Mouse (Mus musculus) cerebellum, postnatal 25 days (tissue): ENCODE measurements around the gene Msi2.

Source experiments
- DNase-seq, 2 experiments: peaks; one replicate each; pipeline ENCODE4 v3.0.0; 2021; ENCODE audit warnings: mixed read lengths in 2 of 2

Msi2 gene

DNA sequence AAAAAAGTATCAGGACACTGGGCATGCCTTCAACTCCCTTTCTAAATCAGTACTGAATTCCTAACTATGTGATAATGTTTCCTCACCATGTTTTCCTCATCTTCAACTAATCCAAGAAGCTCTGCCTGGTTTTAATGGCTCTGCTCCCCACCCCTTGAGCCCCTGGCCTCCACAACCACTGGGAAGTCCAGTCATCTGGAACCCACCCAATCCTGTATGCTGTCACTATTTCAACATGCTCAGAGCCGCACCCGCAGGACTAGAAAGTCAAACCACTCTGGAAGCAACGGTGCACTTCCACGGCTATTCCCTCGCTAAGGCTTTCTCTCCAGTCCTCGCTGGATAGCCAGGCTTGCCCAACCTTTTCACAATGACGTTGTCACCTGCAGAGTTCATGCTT lies 106.2 kb downstream of the Msi2 start:
- DNase-seq: no peak

DNA sequence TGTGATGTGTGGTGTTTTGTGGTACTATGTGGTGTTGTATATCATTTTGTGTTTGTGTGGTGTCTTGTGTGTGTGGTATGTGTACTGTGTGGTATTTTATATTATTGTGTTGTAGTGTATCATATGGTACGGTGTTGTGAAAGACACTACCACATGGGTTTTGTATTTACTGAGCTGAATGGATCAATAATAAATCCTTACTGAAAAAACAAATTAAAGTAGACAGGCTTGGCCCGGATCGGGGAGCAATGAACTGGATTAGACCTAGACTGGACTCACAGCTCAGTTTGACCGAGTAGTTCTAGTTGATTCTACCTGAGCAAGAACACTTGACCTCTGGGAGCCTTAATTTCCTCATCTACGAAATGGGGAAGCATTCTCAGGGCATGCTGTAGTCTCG lies 107.5 kb downstream of the Msi2 start:
- DNase-seq: no peak

DNA sequence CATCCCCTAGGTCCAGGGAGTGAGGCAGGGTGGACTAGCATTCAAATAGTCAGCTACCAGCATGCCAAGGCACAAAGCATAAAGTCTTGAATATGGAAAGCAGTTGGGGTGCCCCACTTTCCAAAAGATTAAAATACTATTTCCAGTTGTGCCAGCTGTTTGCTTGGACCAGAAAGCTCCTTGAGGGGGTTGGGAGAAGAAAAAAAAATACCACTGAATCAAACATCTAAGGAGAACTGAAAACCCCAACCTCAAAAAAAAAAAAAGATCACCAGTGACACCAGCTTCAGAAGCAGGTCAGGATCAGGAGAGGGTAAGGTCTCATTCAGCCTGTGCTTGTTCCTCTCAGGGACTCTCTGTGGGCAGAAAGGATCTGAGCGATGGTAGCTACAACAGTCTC lies 108.2 kb downstream of the Msi2 start:
- DNase-seq: no peak

DNA sequence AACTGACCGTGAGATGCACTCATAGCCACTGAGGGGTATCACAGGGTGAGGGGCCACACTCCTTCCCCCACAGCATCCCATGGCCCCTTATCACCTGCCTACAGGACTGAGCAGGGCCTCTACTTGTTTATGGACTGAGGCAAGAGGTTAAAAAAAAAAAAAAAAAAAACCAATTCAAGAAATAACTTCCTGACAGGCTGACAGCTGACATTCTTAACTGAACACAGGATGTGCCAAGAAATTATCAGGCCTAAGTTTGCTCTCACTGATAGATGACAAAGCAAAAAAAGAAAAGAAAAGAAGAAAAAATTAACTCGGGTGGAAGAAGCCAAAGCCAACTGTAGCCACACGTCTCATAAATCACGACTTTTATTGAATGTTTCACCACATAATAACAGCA lies 109.7 kb downstream of the Msi2 start:
- no peak for DNase-seq

DNA sequence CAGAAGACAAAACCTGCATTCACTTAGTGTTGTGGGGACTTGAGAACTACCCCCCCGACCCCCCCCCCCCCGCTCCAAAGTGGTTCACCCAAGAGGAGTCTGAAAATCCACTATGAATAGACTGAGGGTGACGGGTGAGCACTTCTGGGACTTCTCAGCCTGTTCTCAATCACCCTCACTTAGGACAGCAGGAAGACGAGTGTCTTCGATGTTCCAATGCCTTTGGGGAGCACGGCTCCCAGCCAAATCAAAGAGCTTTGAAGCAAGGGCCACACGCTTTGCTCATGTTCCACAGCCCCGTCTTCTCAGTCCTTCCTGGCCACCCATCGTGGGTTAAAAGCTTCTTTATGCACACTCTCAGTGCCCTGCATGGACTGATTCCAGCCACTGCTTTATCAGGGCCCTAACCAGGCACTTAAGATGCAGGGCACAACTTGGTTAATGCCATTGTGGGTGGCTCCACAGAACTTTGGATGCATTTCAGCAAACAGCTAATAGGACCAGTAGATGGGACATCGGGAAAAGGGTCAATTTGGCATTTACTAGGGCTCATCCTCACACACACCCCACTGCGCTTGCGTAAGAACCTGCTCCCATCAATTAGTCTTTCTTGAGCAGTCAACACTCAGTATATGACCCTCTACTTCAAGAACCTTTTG lies 110.5 kb downstream of the Msi2 start:
- no peak for DNase-seq

DNA sequence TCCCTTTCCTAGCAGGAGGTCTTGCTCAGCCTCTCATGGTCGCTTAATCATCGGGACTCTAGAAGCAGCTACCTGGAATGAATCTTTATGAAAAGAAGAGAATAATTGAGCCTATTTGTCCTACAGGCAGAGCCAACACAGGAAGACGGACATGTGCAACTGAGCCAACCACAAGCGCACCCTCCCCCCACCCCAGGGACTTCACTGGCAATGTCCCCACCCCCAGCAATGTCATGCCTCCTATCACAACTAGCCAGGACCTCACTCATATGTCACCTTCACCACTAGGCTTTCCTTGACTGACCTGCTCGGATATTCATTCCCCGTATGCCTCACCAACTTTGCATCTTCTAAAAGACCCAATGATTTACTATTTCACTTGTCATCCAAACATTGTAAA lies 112.5 kb downstream of the Msi2 start:
- DNase-seq: no peak

DNA sequence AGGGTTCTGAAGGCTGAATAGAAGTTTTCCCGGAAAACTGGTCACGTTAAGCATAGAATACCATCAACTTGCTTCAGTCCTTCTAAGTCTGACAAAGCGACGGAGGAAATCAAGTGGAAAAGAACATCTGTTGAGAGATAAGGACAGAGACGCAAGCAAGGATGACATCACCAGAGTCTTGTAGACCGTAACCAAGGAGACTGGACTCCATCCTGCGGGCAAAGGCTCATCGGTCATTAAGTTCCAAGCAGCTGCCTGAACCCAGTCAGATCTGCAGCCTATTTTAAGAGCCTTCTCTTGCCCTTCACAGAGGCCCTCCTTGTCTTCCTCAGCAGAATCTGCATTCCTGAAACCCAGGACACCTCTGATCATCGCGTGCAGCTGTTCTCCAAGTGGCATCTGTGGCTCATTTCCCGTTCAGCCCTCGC lies 113.2 kb downstream of the Msi2 start:
- no peak for DNase-seq

DNA sequence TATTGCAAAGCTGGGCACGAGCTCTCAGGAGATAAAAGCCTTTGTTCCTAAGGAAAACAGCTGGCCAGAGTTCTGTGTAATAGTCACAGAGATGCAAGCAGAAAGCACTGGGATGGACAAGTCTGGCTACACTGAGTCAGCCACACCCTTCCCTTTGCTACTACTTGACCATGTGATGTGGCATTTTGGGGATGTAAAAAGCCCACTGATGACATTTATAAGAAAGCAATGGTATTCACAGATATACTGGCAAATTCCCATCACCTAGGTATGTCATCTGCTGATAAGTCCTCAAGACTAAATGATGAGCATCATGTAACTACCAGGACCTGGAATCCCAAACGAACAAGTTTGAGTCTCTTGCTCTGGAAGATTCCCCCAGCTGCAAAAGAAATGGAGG lies 113.7 kb downstream of the Msi2 start:
- no peak for DNase-seq

DNA sequence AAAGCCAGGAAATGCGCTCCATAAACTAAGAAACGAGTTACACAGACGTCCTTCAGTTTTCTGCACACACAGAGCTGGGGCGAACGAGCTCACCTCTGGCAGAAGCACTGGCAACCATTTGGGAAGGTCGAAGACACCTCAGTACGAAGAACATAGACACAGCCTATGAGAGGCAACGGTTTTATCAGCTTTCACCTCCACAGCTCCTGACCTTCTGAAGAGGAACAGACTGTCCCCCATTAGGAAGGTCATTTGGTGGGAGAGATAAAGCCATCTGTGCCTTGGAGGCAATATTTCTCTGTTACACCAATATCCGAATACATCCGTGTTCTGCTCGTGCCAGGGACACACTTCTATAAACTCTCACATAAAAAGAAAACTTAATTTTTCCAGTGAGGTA lies 114.9 kb downstream of the Msi2 start:
- DNase-seq: no peak

DNA sequence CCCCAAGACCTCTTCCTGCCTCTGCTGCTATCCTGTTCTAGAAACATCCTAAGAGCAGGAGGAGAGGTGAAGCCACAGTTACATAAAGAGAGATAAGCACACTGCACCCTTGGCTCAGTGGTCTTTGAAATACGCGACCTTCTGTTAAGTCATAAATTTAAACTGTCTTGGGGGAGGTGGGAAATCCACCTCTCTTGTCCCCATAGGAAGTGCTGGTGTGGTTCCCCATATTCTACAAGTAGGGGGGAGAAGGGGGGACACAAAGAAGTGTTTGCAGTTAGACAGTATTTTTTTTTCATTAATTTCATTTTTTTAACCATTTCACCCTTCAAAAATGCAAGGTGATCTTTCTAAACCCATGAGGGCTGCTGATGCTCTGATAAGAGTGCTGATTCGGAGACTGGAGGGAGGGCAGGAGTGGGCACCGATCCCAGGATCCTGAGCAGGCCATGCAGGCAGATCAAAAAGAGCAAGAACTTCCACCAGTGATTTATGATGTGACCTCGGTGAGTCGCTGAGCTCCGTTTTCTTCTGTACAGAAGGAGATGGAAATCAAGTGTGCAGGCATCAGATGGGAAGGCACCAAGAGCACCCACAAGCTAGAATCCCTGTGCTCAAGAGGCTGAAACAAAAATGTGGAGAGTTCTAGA lies 115.7 kb downstream of the Msi2 start:
- DNase-seq: peak in 1 of 2 experiments; percentile 42

DNA sequence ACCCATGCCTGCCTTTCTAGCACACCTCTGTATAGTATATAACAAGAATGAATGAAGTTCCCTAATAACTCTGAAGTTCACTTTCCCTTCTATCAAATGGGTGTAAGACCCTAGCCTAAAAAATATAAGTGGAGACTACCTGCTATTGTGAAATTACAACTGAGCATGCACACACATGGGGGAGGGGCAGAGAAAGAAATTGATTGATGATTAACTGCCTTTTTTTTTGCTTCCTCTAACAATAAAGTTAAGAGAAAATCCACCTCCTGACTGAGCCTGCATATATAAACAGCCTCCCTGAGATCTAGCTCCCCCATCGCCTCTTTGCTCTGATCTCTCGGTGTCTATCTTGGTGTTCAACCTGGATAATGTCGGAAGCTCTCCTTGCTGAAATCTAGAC lies 118.1 kb downstream of the Msi2 start:
- no peak for DNase-seq

DNA sequence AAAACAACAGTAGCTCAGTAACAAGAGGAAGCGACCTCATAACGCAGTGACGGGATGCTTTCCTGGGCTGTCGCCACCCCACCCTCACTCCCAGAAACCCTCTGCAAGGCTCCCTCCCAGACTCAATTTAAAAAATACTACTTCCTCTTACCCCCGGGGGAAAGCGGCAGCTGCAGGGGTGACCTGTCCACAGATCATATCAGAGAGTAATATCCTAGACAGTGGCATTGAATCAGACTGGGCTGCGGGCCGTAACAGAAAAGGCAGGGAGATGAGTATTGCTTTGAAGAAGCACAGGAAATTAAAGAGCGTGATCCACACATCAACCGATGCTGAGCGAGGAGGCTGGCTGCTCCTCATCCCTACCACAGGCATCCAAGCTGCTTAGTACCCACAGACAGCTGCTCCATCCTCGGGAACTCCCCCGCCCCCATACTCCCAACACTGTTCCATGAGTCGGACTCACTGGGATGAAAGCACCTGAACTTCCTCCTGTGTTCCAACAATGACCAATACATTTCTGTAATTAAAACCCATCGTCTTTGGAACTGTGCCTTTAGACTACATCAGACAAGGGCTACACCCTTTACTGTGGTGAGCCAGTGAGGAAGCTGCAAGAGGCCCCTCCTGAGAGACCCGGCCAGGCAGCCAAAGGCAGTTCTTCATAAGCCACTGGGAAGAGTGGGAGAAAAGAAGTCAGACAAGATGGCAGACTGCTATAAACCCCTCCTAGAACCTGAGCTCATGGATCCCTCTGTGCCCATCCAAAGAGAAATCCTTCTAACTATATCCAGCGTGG lies 118.8 kb downstream of the Msi2 start:
- DNase-seq: peak; percentile 48 to 69

DNA sequence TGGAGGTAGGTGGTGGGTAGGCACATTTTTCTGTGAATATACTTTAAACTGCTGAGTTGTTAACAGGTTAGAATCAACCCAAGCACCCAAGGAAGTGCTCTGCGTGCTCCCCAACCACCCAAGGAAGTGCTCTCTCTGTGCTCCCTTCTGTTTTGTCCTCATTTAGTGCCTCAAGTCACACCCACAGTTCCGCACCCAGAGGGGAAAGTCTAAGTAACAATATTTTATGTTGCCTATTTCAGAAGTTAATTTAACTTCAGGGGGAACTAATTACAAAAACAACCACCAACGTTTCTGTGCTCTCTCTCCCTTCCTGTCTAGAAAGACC lies 119.5 kb downstream of the Msi2 start:
- DNase-seq: no peak

DNA sequence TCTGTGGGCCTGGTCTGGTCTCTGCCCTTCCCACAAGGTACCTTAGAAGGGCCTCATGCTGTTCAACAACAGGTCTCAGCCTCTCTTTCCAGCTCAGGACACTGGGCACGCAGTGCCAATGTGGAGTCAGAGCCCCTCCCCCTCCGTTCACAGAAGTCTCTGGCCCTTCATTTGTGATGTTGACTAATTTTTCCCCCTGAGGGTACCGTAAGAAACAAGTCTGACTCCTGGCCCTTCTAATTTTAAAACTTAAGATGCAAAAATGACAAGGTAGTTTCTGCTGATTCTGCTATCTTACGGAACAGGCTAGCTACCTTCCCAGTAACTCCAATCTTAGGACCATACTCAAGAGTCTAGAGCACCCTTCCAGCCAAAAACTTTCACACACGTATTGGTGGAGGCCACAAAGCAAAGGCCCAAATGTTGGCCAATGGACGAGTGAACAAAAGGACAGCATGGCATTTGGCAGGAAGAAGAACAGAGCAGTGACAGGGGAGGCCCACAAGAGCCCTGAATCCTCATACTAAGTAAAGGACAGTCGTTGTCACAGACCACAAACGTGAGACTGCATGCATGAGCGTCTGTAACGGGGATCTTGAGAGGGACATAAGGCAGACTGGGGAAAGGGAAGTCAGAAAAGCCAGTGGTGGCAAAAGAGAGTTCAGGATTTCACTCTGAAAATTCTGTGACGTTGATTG lies 120.0 kb downstream of the Msi2 start:
- no peak for DNase-seq

DNA sequence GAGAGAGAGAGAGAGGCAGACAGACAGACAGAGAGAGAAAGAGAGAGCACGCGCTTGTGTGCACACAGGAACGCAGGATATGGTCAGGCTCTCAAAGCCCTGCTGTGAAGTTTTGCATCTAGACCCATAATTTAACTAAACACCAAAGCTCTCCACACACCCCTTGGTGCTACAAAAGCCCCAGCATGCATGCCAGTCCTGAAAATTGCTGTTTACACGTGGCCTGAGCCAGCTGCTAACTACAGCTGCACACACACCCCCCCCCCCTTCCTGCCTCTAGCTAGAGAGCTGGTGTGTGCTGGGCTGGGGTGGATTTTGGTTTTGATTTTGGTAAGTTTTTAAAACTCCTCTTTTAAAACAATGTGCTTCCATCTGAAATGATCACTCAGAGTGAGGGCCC lies 122.7 kb downstream of the Msi2 start:
- no peak for DNase-seq

DNA sequence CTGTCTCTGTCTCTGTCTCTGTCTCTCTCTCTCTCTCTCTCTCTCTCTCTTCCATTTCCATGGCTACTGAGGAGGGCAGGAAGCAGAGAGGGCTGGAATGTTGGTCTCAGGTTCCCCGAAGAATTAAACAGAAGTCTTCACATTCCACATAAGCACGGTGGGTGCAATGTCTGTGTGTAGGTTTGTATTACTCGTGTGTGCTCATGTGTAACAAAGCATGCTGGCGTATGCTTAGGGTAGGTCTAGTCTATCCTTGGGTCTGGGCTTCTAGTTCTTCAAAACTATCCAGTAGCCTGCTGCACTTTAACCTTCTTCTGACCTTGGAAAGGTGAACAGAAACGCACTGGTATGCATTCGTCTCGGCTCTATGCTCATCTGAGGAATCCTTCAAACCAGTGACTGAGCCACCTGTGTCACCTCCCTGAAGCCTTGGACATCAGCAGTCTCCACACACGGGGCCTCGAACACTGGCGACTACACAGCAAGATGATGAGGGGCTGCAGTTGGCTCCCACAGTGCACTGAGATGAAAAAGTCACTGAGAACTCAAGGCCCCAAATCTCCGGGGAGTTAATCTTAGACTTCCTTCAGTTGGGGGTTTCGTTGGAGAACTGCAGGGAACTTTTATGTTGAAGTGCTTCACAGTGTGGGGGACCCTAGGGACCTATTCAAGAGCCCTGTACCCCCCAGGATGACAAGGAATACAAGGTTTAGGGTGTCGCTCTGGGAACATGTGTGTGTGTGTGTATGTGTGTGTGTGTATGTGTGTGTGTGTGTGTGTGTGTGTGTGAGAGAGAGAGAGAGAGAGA lies 123.3 kb downstream of the Msi2 start:
- DNase-seq: no peak

DNA sequence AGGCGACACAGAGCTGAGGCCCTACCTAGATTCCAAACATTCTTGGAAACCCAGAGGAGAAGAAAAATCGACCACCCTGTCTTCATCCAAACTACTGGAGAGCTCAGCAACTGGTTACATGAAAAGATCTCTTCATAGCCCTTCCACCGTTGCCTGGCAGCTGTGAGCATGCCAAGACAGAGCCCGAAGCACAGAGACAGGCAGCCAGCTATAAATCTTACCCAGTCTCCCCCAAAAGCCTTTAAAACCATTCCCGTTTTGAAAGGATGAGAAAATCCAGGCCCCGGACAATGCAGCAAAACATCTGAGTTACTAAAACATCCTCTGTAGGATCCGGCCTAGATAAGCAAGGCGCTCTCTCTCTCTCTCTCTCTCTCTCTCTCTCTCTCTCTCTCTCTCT lies 124.3 kb downstream of the Msi2 start:
- DNase-seq: no peak

DNA sequence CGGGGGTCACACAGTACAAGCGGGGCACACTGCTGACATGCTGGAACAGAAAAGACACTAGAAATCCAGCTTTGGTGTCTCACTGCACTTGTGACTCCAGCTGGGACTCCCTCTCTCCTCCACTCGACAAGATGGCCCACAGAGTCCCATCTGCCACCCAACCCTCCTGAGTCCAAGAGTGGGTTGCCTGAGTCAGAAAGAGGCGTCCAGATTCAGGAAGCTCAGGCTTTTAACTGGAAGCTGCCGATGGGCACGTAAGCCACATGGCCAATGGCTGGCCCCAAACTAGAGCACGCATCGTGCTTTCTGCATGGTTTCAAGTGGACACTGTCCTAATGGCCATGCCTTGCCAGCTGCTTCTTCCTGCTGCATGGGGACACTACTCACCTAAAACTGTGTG lies 126.2 kb downstream of the Msi2 start:
- DNase-seq: peak; percentile 63 to 71

DNA sequence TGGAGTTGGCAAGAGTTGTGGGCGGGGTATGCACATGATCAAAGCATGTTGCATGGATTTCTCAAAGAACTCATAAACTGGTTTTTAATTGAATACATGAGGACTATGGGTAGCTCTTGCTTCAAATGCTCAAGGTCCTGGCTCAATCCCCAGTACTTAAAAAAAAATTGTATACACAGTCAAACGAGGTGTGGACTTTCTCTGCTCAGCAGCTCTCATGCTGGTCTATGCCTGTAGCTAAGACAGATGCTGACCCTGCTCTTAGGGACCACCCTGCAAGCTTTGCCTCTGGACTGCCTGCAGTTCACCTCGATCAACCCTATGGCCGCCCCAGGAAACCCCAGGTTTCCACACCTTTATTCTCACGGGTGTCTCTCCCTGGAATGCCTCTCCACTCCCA lies 127.7 kb downstream of the Msi2 start:
- DNase-seq: no peak

DNA sequence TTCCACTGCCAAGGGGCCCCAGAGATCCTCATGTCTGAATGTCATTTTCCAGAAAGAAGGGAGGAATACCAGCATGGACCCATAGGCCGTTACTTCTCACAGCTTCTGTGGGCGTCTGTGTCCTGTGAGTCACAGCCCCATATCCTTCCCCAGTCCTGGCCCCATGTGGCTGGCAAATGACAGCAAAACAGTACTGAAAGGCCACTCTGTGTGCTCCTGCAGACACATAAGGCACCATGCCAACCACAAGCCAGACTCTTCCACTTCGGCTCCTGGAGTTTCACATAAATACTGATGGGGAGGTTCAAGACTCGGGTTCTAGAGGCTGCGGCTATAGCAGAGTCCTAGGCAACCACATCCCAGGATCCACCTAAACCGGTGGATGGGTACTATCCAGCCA lies 128.7 kb downstream of the Msi2 start:
- peak; percentile 56 to 75 for DNase-seq

DNA sequence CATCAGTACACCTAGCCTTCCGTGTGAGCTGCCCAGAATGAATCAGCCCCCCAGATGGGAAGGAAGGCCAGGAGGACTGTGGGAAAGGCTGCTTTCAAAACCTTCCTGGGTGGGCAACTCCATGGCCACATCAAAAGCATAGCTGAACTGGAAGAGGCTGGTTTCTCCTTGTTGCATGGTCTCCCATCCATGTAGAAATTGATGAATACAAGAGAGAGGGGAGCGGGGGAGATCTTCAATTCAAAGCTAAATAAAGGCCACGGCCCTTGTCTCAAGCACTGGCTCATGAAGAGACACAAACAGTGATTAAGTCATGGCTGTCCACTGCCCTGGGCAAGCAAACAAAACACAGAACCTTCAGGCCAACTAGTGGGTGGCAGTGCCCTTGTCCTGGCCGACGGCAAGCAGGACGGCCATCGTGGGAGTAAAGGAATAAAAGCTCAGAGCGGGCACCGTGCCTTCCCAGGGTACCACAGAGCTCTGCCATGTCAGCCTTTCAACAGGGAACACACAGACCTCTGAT lies 129.6 kb downstream of the Msi2 start:
- no peak for DNase-seq

DNA sequence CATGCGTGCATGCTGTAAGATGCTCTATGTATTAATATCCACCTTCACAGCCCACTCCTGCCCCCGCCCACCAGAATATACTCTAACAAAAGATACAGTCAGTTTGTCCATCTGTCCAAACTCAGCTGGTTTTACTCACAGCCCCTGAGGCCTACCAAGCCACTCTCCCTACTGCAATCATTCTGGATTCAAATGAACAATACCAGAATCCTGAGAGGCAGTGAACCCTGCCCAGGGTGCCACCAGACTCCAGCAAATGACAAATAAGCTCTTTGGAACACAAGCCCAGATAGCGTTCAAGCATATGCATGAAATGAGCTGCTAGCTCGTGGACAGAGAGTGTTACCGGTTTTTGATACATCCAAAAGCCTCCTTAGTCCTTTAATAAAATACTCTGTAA lies 130.6 kb downstream of the Msi2 start:
- no peak for DNase-seq

DNA sequence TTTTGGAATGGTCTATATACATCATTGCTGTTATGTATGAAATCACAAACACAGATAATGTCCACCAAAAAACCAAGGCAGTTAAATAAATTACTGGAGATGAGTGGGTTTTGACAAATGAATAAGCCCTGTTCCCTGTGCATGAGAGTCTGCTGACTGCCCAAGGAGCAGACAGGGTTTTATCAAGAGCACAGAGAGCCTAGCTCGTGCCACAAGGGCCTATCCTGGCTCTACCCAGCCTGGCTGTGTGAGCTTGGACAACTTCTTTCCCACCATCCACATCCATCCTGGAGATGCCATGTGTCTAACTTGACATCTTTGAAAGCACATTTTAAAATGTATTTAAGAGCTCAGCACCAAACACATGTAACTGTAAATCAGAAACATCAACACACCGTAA lies 132.4 kb downstream of the Msi2 start:
- DNase-seq: no peak
